Mouse (Mus musculus) intestine, postnatal 0 days (tissue): ENCODE measurements around the gene Ttll13. TPM values are rescaled to one million over a fixed set of nuclear protein-coding genes. Genes with fewer than 3 reads are reported as not detected.
A peak's percentile ranks its signal among the peaks of the same experiment; 100 is the strongest.

Source experiments
- ATAC-seq: fragments of 200-750 bp; cut with Nextera tagmentation; 2 replicates; pipeline ENCODE4 v1.8.0; 2017; ENCODE audit warnings: mild to moderate bottlenecking, moderate TSS enrichment, moderate library complexity
- H3K27ac ChIP-seq: fragments of 300-500 bp; sonication (generic); 2 replicates; pipeline ENCODE4 v1.5.1; 2014; ENCODE audit warnings: mild to moderate bottlenecking, low read depth, low read length, moderate library complexity
- H3K27me3 ChIP-seq: fragments of 300-500 bp; sonication (generic); replicated peaks from 2 replicates; pipeline ENCODE4 v1.6.1; 2014; ENCODE audit warnings: low read length, mixed read lengths; ENCODE audit not compliant: control insufficient read depth, insufficient read depth
- H3K36me3 ChIP-seq: fragments of 300-500 bp; sonication (generic); 2 replicates; pipeline ENCODE4 v1.6.1; 2014; ENCODE audit warnings: mild to moderate bottlenecking, moderate library complexity; ENCODE audit not compliant: control insufficient read depth, insufficient read depth
- H3K4me1 ChIP-seq: fragments of 300-500 bp; sonication (generic); replicated peaks from 2 replicates; pipeline ENCODE4 v1.6.1; 2014; ENCODE audit warnings: antibody characterized with exemption, low read length, mixed read lengths; ENCODE audit not compliant: control insufficient read depth, insufficient read depth
- H3K4me2 ChIP-seq: fragments of 300-500 bp; sonication (generic); replicated peaks from 2 replicates; pipeline ENCODE4 v1.6.1; 2014; ENCODE audit warnings: low read depth, mild to moderate bottlenecking, moderate library complexity
- H3K4me3 ChIP-seq: fragments of 300-500 bp; sonication (generic); 2 replicates; pipeline ENCODE4 v1.5.1; 2014; ENCODE audit warnings: low read depth, low read length
- H3K9ac ChIP-seq: fragments of 300-500 bp; sonication (generic); 2 replicates; pipeline ENCODE4 v1.6.1; 2014; ENCODE audit warnings: mild to moderate bottlenecking, low read depth, low read length
- H3K9me3 ChIP-seq: fragments of 300-500 bp; sonication (generic); 2 replicates; pipeline ENCODE4 v1.6.1; 2016; ENCODE audit warnings: mixed run types; ENCODE audit not compliant: control insufficient read depth
- CTCF ChIP-seq: sonication (generic); IDR thresholded peaks from 2 replicates; pipeline ENCODE4 v1.5.1; 2016; ENCODE audit warnings: low read depth, mild to moderate bottlenecking, control low read depth, antibody characterized with exemption, moderate library complexity
- WGBS: fragments of 180-500 bp; shearing (Covaris S2); extraction: QIAGEN DNeasy Blood & Tissue Kit; methylation state at CpG from one replicate; pipeline ENCODE4 v1.1.7; 2014; 5-methylcytosine and 5-hydroxymethylcytosine counted together
- polyA plus RNA-seq: library from polyadenylated mRNA; unstranded; fragments of >200 nt; fragmentation: Nextera tagmentation; extraction: Ambion mirVana; gene quantifications from 2 replicates; pipeline ENCODE4 v1.2.1, GENCODE M21; 2015

Ttll13 gene
- polyA plus RNA-seq, 1 experiment from 2014 or later, result 0.77 TPM

- Histone ChIP-seq H3K9me3 (no peaks in the 10 kb centered on the region), H3K4me1 (peaks cover 6% of the 10 kb centered on the region; the same call in 1 of the 2 replicates), H3K27ac (no peak overlapping the region), H3K27me3 (no peaks in the 10 kb centered on the region), H3K4me3 (no peak overlapping the region), H3K4me2 (no peak overlapping the region), H3K36me3 (peaks cover 20% of the 10 kb centered on the region; the same call in 1 of the 2 replicates), H3K9ac (no peak overlapping the region)
- WGBS, result 93% methylated on average over 12 of the region's 12 CpGs
- ATAC-seq, result no peak
- TF ChIP-seq CTCF, result no peak
Observed at GRCm38 (mm10) chr7:80264606-80265005, 18.4 kb downstream of the Ttll13 start.

DNA sequence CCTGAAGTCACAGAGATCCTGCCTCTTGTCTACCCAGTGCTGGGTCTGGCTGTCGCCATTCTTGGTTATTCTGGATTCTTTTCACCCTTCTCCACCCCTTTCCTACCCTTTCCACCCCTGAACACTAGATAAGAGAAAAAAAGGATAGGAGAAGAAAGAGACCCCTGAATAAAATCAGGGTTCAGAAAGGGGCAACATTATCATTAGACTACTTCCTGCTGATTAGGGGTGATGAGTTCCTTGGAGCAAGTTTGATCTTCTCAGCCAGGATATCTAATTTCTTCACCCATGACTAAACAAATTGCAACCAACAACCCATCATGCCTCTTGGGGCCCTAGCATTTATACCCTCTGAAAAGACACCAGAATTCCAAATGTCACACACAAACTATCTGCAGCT is 21.6 kb downstream of the Ttll13 start:
- TF ChIP-seq CTCF, result no peak
- ATAC-seq, result no peak
- H3K9ac ChIP-seq, result no peak overlapping the region
- no peak overlapping the region for H3K27ac ChIP-seq
- H3K27me3 ChIP-seq, result no peaks in the 10 kb centered on the region
- no peak overlapping the region for H3K4me3 ChIP-seq
- H3K9me3 ChIP-seq, result no peaks in the 10 kb centered on the region
- 78% methylated on average over 1 of the region's 1 CpGs for WGBS
- peaks cover 22% of the 10 kb centered on the region; the same call in 1 of the 2 replicates for H3K36me3 ChIP-seq
- H3K4me1 ChIP-seq, result peaks cover 4% of the 10 kb centered on the region; the same call in 1 of the 2 replicates
- H3K4me2 ChIP-seq, result no peak overlapping the region

GRCm38 (mm10) chr7:80268897-80269750 is 22.9 kb downstream of the Ttll13 start, which contains the start of gene Vps33b:
TSS of gene Vps33b (plus strand) at chr7:80269649.
- H3K36me3 ChIP-seq, result peaks cover 35% of the 10 kb centered on the region
- peak within 1 kb of the TSS; percentile 78 for H3K9ac ChIP-seq
- H3K9me3 ChIP-seq, result no peaks in the 10 kb centered on the region
- H3K27ac ChIP-seq, result peak within 1 kb of the TSS; percentile 84
- no peak for TF ChIP-seq CTCF
- H3K4me1 ChIP-seq, result peaks cover 4% of the 10 kb centered on the region; the same call in 1 of the 2 replicates
- peak within 1 kb of the TSS; percentile 71 for H3K4me3 ChIP-seq
- ATAC-seq, result peak; percentile 94
- peak within 1 kb of the TSS; percentile 97 for H3K4me2 ChIP-seq
- no peaks in the 10 kb centered on the region for H3K27me3 ChIP-seq
- WGBS, result 3% methylated on average over 21 of the region's 21 CpGs

- Histone ChIP-seq H3K9ac (peak overlapping the region; percentile 78), H3K27ac (peak overlapping the region; percentile 84), H3K9me3 (no peaks in the 10 kb centered on the region), H3K36me3 (peaks cover 36% of the 10 kb centered on the region), H3K27me3 (no peaks in the 10 kb centered on the region), H3K4me3 (peak overlapping the region; percentile 71), H3K4me1 (peaks cover 4% of the 10 kb centered on the region; the same call in 1 of the 2 replicates), H3K4me2 (peak overlapping the region; percentile 97)
- under 1% methylated on average over 23 of the region's 23 CpGs for WGBS
- peak; percentile 48; the same call in 1 of the 2 replicates for ATAC-seq
- TF ChIP-seq CTCF, result no peak
Observed at GRCm38 (mm10) chr7:80269751-80270255, 23.6 kb downstream of the Ttll13 start.

DNA sequence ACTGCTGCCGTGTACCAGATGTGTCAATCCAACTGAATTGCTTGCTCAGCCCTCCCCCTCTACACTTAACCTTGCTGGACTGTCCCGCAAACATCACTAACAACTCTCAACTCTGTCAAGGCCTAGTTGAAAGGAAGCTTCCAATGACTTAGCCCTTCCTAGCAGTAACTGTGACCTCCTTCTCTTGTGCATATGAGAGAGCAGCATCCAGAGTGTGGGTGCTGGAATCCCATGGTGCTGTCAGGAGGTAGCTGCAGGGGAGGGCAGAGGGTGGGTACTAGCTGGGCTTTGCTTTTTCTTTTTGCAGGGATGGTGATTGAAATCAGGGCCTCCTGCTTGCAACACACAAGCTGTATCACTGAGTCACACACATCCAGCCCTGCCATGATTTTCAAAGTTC is 27.3 kb downstream of the Ttll13 start:
- Histone ChIP-seq H3K9ac (no peak overlapping the region), H3K4me2 (no peak overlapping the region), H3K4me1 (peaks cover 4% of the 10 kb centered on the region; the same call in 1 of the 2 replicates), H3K27ac (no peak overlapping the region), H3K9me3 (no peaks in the 10 kb centered on the region), H3K4me3 (no peak overlapping the region), H3K27me3 (no peaks in the 10 kb centered on the region), H3K36me3 (peaks cover 44% of the 10 kb centered on the region)
- no peak for TF ChIP-seq CTCF
- WGBS, result 81% methylated on average over 2 of the region's 2 CpGs
- ATAC-seq, result no peak

DNA sequence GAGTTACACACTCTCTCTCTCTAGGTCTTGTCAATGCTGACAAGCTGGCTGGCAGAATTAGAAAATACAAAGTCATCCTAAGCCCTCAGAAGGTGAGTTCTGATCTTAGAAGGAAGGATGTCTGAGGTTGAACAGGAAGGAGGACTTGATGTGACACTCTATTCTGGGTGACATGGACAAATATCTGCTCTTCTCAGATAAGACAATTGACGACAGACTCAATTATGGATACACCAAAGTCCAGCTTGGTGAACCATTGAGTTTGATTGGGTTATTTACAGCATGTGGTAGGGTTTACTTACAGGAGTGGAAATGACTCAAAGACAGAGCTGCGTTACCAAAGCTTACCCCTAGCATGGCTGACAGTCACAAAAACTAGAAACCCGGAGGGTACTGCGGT is 30.2 kb downstream of the Ttll13 start:
- H3K27ac ChIP-seq, result peak overlapping the region; percentile 21; the same call in 1 of the 2 replicates

More for the DNA sequence above, 30.2 kb downstream of the Ttll13 start:
- H3K27me3 ChIP-seq, result no peaks in the 10 kb centered on the region
- ATAC-seq, result no peak
- H3K4me2 ChIP-seq, result no peak overlapping the region
- peaks cover 63% of the 10 kb centered on the region for H3K36me3 ChIP-seq
- H3K4me3 ChIP-seq, result no peak overlapping the region
- TF ChIP-seq CTCF, result no peak
- no peak overlapping the region for H3K9ac ChIP-seq
- no peaks in the 10 kb centered on the region for H3K4me1 ChIP-seq
- WGBS, result 86% methylated on average over 4 of the region's 4 CpGs
- no peaks in the 10 kb centered on the region for H3K9me3 ChIP-seq
